Mouse (Mus musculus) neural tube, embryonic 12.5 days (tissue): ENCODE measurements around the gene Mpp3. TPM values are rescaled to one million over a fixed set of nuclear protein-coding genes. Genes with fewer than 3 reads are reported as not detected.
"Not testable (repeated sequence)": the region's sequence is repeated elsewhere in the genome, so short reads cannot be mapped to it uniquely, and the experiment has no call there.

ENCODE experiments used
- ATAC-seq: fragments of 200-750 bp; cut with Nextera tagmentation; 2 replicates; pipeline ENCODE4 v1.8.0; 2017; ENCODE audit warnings: low read depth, mild to moderate bottlenecking, moderate TSS enrichment, moderate library complexity; ENCODE audit not compliant: low FRiP score
- H3K27ac ChIP-seq: fragments of 300-500 bp; sonication (generic); 2 replicates; pipeline ENCODE4 v1.5.1; 2016
- H3K27me3 ChIP-seq: fragments of 300-500 bp; sonication (generic); replicated peaks from 2 replicates; pipeline ENCODE4 v1.6.1; 2016; ENCODE audit warnings: mild to moderate bottlenecking
- H3K36me3 ChIP-seq: fragments of 300-500 bp; sonication (generic); 2 replicates; pipeline ENCODE4 v1.6.1; 2016; ENCODE audit warnings: mild to moderate bottlenecking
- H3K4me1 ChIP-seq: fragments of 300-500 bp; sonication (generic); 2 replicates; pipeline ENCODE4 v1.6.1; 2016
- H3K4me2 ChIP-seq: fragments of 300-500 bp; sonication (generic); replicated peaks from 2 replicates; pipeline ENCODE4 v1.6.1; 2016; ENCODE audit warnings: mild to moderate bottlenecking
- H3K4me3 ChIP-seq: fragments of 300-500 bp; sonication (generic); 2 replicates; pipeline ENCODE4 v1.5.1; 2016
- H3K9ac ChIP-seq: fragments of 300-500 bp; sonication (generic); 2 replicates; pipeline ENCODE4 v1.6.1; 2016; ENCODE audit warnings: mild to moderate bottlenecking
- H3K9me3 ChIP-seq: fragments of 300-500 bp; sonication (generic); 2 replicates; pipeline ENCODE4 v1.6.1; 2016; ENCODE audit warnings: mild to moderate bottlenecking
- WGBS: fragments of 180-500 bp; shearing (Covaris S2); methylation state at CpG from one replicate; pipeline ENCODE4 v1.1.7; 2016; 5-methylcytosine and 5-hydroxymethylcytosine counted together
- polyA plus RNA-seq: library from polyadenylated mRNA; unstranded; fragments of >200 nt; fragmentation: Nextera tagmentation; extraction: Ambion mirVana; gene quantifications from 2 replicates; pipeline ENCODE4 v1.2.1, GENCODE M21; 2016

Mpp3 gene
- polyA plus RNA-seq, 1 experiment from 2014 or later, result 45.2 TPM

GRCm38 (mm10) chr11:102006271-102006670 lies 22.0 kb downstream of the Mpp3 start:
- Histone ChIP-seq H3K9me3 (no peaks in the 10 kb centered on the region), H3K27ac (no peak overlapping the region), H3K4me3 (no peak overlapping the region), H3K4me1 (peaks cover 11% of the 10 kb centered on the region), H3K27me3 (no peaks in the 10 kb centered on the region), H3K36me3 (peaks cover 79% of the 10 kb centered on the region), H3K9ac (no peak overlapping the region), H3K4me2 (no peak overlapping the region)
- ATAC-seq, result no peak
- 59% methylated on average over 9 of the region's 9 CpGs for WGBS

- H3K27ac ChIP-seq, result no peak overlapping the region
- peaks cover 75% of the 10 kb centered on the region for H3K36me3 ChIP-seq
- no peak for ATAC-seq
- 90% methylated on average over 8 of the region's 8 CpGs for WGBS
- H3K4me2 ChIP-seq, result no peak overlapping the region
- no peak overlapping the region for H3K9ac ChIP-seq
- H3K4me3 ChIP-seq, result no peak overlapping the region
- no peaks in the 10 kb centered on the region for H3K4me1 ChIP-seq
- no peaks in the 10 kb centered on the region for H3K9me3 ChIP-seq
- no peaks in the 10 kb centered on the region for H3K27me3 ChIP-seq
These were observed 24.0 kb downstream of the Mpp3 start for GRCm38 (mm10) chr11:102004251-102004650.

- Histone ChIP-seq H3K36me3 (peaks cover 32% of the 10 kb centered on the region), H3K27ac (no peak overlapping the region), H3K9ac (no peak overlapping the region), H3K27me3 (no peaks in the 10 kb centered on the region), H3K9me3 (no peaks in the 10 kb centered on the region), H3K4me2 (no peak overlapping the region), H3K4me3 (no peak overlapping the region), H3K4me1 (no peaks in the 10 kb centered on the region)
- ATAC-seq, result no peak
- 39% methylated on average over 4 of the region's 4 CpGs for WGBS
These were observed 28.8 kb downstream of the Mpp3 start for GRCm38 (mm10) chr11:101999466-101999865.

GRCm38 (mm10) chr11:101998258-101998657 lies 30.0 kb downstream of the Mpp3 start:
- Histone ChIP-seq H3K9me3 (no peaks in the 10 kb centered on the region), H3K4me3 (no peak overlapping the region), H3K27me3 (no peaks in the 10 kb centered on the region), H3K36me3 (peaks cover 20% of the 10 kb centered on the region), H3K4me1 (no peaks in the 10 kb centered on the region), H3K27ac (no peak overlapping the region), H3K9ac (no peak overlapping the region), H3K4me2 (no peak overlapping the region)
- ATAC-seq, result no peak
- 60% methylated on average over 5 of the region's 5 CpGs for WGBS

GRCm38 (mm10) chr11:101995938-101996337 lies 32.3 kb downstream of the Mpp3 start:
- Histone ChIP-seq H3K36me3 (peaks cover 8% of the 10 kb centered on the region), H3K4me2 (no peak overlapping the region), H3K9me3 (no peaks in the 10 kb centered on the region), H3K9ac (no peak overlapping the region), H3K4me1 (no peaks in the 10 kb centered on the region), H3K27ac (no peak overlapping the region), H3K27me3 (no peaks in the 10 kb centered on the region), H3K4me3 (no peak overlapping the region)
- 93% methylated on average over 7 of the region's 7 CpGs for WGBS
- no peak for ATAC-seq

GRCm38 (mm10) chr11:101994100-101994499 lies 34.2 kb downstream of the Mpp3 start:
- H3K36me3 ChIP-seq, result no peaks in the 10 kb centered on the region
- no peak for ATAC-seq
- WGBS, result 79% methylated on average over 8 of the region's 8 CpGs
- H3K9ac ChIP-seq, result no peak overlapping the region
- H3K27me3 ChIP-seq, result no peaks in the 10 kb centered on the region
- no peak overlapping the region for H3K4me2 ChIP-seq
- no peak overlapping the region for H3K4me3 ChIP-seq
- no peak overlapping the region for H3K27ac ChIP-seq
- no peaks in the 10 kb centered on the region for H3K4me1 ChIP-seq
- no peaks in the 10 kb centered on the region for H3K9me3 ChIP-seq

- 89% methylated on average over 7 of the region's 7 CpGs for WGBS
- H3K4me1 ChIP-seq, result no peaks in the 10 kb centered on the region
These were observed 35.9 kb downstream of the Mpp3 start for GRCm38 (mm10) chr11:101992411-101992810.

GRCm38 (mm10) chr11:101991813-101992212 lies 36.4 kb downstream of the Mpp3 start:
- H3K9ac ChIP-seq, result no peak overlapping the region
- no peak overlapping the region for H3K4me3 ChIP-seq
- H3K4me2 ChIP-seq, result no peak overlapping the region
- no peaks in the 10 kb centered on the region for H3K36me3 ChIP-seq
- H3K9me3 ChIP-seq, result no peaks in the 10 kb centered on the region
- ATAC-seq, result no peak
- no peaks in the 10 kb centered on the region for H3K27me3 ChIP-seq
- 86% methylated on average over 3 of the region's 3 CpGs for WGBS
- H3K4me1 ChIP-seq, result no peaks in the 10 kb centered on the region
- H3K27ac ChIP-seq, result no peak overlapping the region

More at GRCm38 (mm10) chr11:101992411-101992810, 35.9 kb downstream of the Mpp3 start:
- Histone ChIP-seq H3K36me3 (no peaks in the 10 kb centered on the region), H3K4me3 (no peak overlapping the region), H3K9ac (no peak overlapping the region), H3K27me3 (no peaks in the 10 kb centered on the region), H3K27ac (no peak overlapping the region), H3K9me3 (no peaks in the 10 kb centered on the region), H3K4me2 (no peak overlapping the region)
- ATAC-seq, result no peak

- H3K4me1 ChIP-seq, result no peaks in the 10 kb centered on the region
- no peaks in the 10 kb centered on the region for H3K36me3 ChIP-seq
- no peak overlapping the region for H3K4me3 ChIP-seq
- ATAC-seq, result no peak
- H3K27me3 ChIP-seq, result no peaks in the 10 kb centered on the region
- no peak overlapping the region for H3K4me2 ChIP-seq
- WGBS, result 90% methylated on average over 3 of the region's 3 CpGs
- H3K27ac ChIP-seq, result no peak overlapping the region
- H3K9me3 ChIP-seq, result no peaks in the 10 kb centered on the region
- no peak overlapping the region for H3K9ac ChIP-seq
These were observed 38.0 kb downstream of the Mpp3 start for GRCm38 (mm10) chr11:101990244-101990643.

- H3K4me2 ChIP-seq, result no peak within 1 kb of the TSS
- H3K9ac ChIP-seq, result no peak within 1 kb of the TSS
- H3K4me3 ChIP-seq, result no peak within 1 kb of the TSS
- H3K27ac ChIP-seq, result no peak within 1 kb of the TSS
- no peaks in the 10 kb centered on the region for H3K9me3 ChIP-seq
- no peaks in the 10 kb centered on the region for H3K27me3 ChIP-seq
- H3K4me1 ChIP-seq, result peaks cover 12% of the 10 kb centered on the region
- WGBS, result 90% methylated on average over 3 of the region's 3 CpGs
- no peak for ATAC-seq
- no peaks in the 10 kb centered on the region for H3K36me3 ChIP-seq
These were observed 41.3 kb downstream of the Mpp3 start, which contains the start of gene Dusp3 for GRCm38 (mm10) chr11:101986913-101987312. Gene Dusp3, minus strand, starts transcription at chr11:101987013.

- Histone ChIP-seq H3K4me3 (no peak overlapping the region), H3K9ac (no peak overlapping the region), H3K36me3 (no peaks in the 10 kb centered on the region), H3K4me1 (peaks cover 12% of the 10 kb centered on the region), H3K27me3 (no peaks in the 10 kb centered on the region), H3K27ac (no peak overlapping the region), H3K9me3 (no peaks in the 10 kb centered on the region), H3K4me2 (no peak overlapping the region)
- 10% methylated on average over 10 of the region's 10 CpGs for WGBS
- 0 out of 2 replicates have a peak, but pooled peaks have one; percentile 46 for ATAC-seq
These were observed 42.3 kb downstream of the Mpp3 start for GRCm38 (mm10) chr11:101985990-101986389.

GRCm38 (mm10) chr11:101985450-101985849 lies 42.8 kb downstream of the Mpp3 start:
- H3K4me3 ChIP-seq, H3K9me3 ChIP-seq, H3K9ac ChIP-seq, H3K36me3 ChIP-seq, H3K4me2 ChIP-seq, ATAC-seq, H3K27me3 ChIP-seq, H3K27ac ChIP-seq: not testable (repeated sequence)
- WGBS, result 65% methylated on average over 6 of the region's 6 CpGs
- H3K4me1 ChIP-seq, result peaks cover 12% of the 10 kb centered on the region
